In the genomic region with DNA sequence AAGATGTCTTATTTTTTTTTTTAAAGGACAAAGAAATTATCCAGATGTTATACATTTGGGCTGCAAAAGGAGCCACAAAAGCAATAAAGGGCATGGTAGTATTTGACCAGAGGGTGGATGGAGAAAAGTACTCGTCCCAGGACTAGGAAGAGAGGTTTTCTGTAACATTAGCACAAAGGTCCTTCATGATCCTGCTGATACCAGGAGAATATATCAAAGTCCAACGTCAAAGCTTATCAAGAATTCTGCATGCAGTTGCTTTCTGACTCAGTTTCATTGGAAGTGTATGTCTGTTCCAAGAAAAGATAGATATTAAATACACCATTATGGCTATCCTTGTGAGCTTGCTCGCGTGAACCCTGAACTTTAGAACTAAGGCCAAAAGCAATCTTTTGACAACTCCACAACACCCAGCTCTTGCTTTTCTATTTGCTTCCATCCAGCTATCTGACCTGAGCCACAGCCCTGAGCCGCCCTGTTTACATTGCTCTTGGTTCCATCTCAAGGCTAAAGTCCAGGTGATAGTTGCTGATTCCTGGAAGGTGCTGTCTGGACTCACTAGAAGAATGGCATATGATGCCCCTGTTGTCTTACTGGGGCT, we compare ENCODE assay signal across 22 mouse cellular contexts. TPM values are rescaled to one million over a fixed set of nuclear protein-coding genes. Genes with fewer than 3 reads are reported as not detected.
DNase-seq lines count a peak whose midpoint lies in the region; ATAC-seq and TF ChIP-seq lines count a peak whose summit lies in the region.
"Had no signal": no experiment of that assay in that cellular context is flagged by ENCODE, and none has a peak within 500 bp of the region (broad histone marks: within the 10 kb centered on the region; RNA-seq: fewer than 3 reads in every experiment).

No protein-coding gene starts in this region.

- WGBS in intestine, embryonic 16.5 days, result 59% methylated on average over 5 of the region's 5 CpGs
- WGBS in liver, embryonic 12.5 days (ENCODE audit: insufficient replicate concordance), result 38% methylated on average over 5 of the region's 5 CpGs
- 27% methylated on average over 5 of the region's 5 CpGs for WGBS in small intestine, adult 2 months
- WGBS in heart, adult 2 months, result 80% methylated on average over 5 of the region's 5 CpGs

- H3K27me3 ChIP-seq in intestine, embryonic 16.5 days (replicated peaks; ENCODE audit: control insufficient read depth, insufficient read depth, low read length), result no peaks in the 10 kb centered on the region
- H3K27me3 ChIP-seq in liver, embryonic 12.5 days (replicated peaks), result no peaks in the 10 kb centered on the region
- no peaks in the 10 kb centered on the region for H3K27me3 ChIP-seq in small intestine, adult 2 months (ENCODE audit: control insufficient read depth, insufficient read depth, low read length)
- no peaks in the 10 kb centered on the region for H3K27me3 ChIP-seq in heart, adult 2 months (ENCODE audit: control insufficient read depth, insufficient read depth, low read length)
- H3K27me3 ChIP-seq: forebrain, embryonic 13.5 days had no signal

- H3K4me3 ChIP-seq in intestine, embryonic 16.5 days (ENCODE audit: low read length), result no peak overlapping the region
- no peak overlapping the region for H3K4me3 ChIP-seq in liver, embryonic 12.5 days
- H3K4me3 ChIP-seq in small intestine, adult 2 months (ENCODE audit: low read depth, low read length), result no peak overlapping the region
- no peak overlapping the region for H3K4me3 ChIP-seq in heart, adult 2 months
- H3K4me3 ChIP-seq: forebrain, embryonic 13.5 days; gastrocnemius, adult 2 months; hindbrain, embryonic 10.5 days; midbrain, embryonic 10.5 days had no signal

- DNase-seq in ovary, postnatal 36 days (ENCODE audit: low spot score), result no peak
- DNase-seq in heart, adult 2 months, result no peak
- DNase-seq in gastrocnemius, postnatal 14 days, result no peak
- DNase-seq in thymus, postnatal 10 days (ENCODE audit: low spot score in 2 of 2), result no peak
- DNase-seq: adrenal gland, adult 2 months; cerebellum, adult 8-10 months; cerebellum, postnatal 36 days; gastrocnemius, adult 2 months; kidney, adult 18-20 months; right cerebral cortex, adult 18-20 months; right cerebral cortex, postnatal 4 days; thymus, postnatal 25 days had no signal

- no peak for TF ChIP-seq POLR2A in small intestine, adult 2 months (IDR thresholded peaks at IDR 0.05; ENCODE audit: low read depth, low read length)
- no peak for TF ChIP-seq POLR2A in heart, adult 2 months (IDR thresholded peaks at IDR 0.05; ENCODE audit: insufficient read depth, low read depth, low read length)

- H3K4me2 ChIP-seq in intestine, embryonic 16.5 days (ENCODE audit: low read depth, low read length), result no peak overlapping the region
- peak overlapping the region; percentile 18; the same call in 1 of the 2 replicates for H3K4me2 ChIP-seq in liver, embryonic 12.5 days
- H3K4me2 ChIP-seq: forebrain, embryonic 13.5 days; heart, embryonic 11.5 days had no signal

- no peaks in the 10 kb centered on the region for H3K9me3 ChIP-seq in intestine, embryonic 16.5 days (ENCODE audit: control insufficient read depth, low read length)
- no peaks in the 10 kb centered on the region for H3K9me3 ChIP-seq in liver, embryonic 12.5 days (replicated peaks)

- no peak for TF ChIP-seq EP300 in heart, adult 2 months (IDR thresholded peaks at IDR 0.05; ENCODE audit: insufficient read depth, low read depth, low read length)

- intact Hi-C loops in heart, adult 2 months (cut with DNase I), result no loop called here
- intact Hi-C loops in gastrocnemius, postnatal 14 days (cut with DNase I; ENCODE audit: low total_unique reads), result no loop called here

- peak overlapping the region; percentile 89 for H3K27ac ChIP-seq in intestine, embryonic 16.5 days (ENCODE audit: low read length)
- H3K27ac ChIP-seq in liver, embryonic 12.5 days, result peak overlapping the region; percentile 66; the same call in 1 of the 2 replicates
- peak overlapping the region; percentile 96 for H3K27ac ChIP-seq in small intestine, adult 2 months (ENCODE audit: insufficient read depth, low read depth, low read length)
- no peak overlapping the region for H3K27ac ChIP-seq in heart, adult 2 months
- H3K27ac ChIP-seq: forebrain, embryonic 13.5 days; gastrocnemius, adult 2 months; hindbrain, embryonic 10.5 days; macrophage; midbrain, embryonic 10.5 days had no signal

- no peaks in the 10 kb centered on the region for H3K79me2 ChIP-seq in heart, adult 2 months (replicated peaks; ENCODE audit: control insufficient read depth, insufficient read depth, low read length)

- no peak overlapping the region for H3K9ac ChIP-seq in intestine, embryonic 16.5 days (ENCODE audit: low read depth, low read length)
- H3K9ac ChIP-seq in liver, embryonic 12.5 days, result peak overlapping the region; percentile 12; the same call in 1 of the 2 replicates
- H3K9ac ChIP-seq in heart, adult 2 months (ENCODE audit: low read depth, low read length), result no peak overlapping the region
- H3K9ac ChIP-seq: forebrain, embryonic 13.5 days had no signal

- peaks cover 4% of the 10 kb centered on the region for H3K4me1 ChIP-seq in intestine, embryonic 16.5 days (ENCODE audit: control insufficient read depth, insufficient read depth, low read length)
- H3K4me1 ChIP-seq in liver, embryonic 12.5 days, result peaks cover 15% of the 10 kb centered on the region
- H3K4me1 ChIP-seq in small intestine, adult 2 months (ENCODE audit: control insufficient read depth, insufficient read depth, insufficient read length, low read length), result peaks cover 28% of the 10 kb centered on the region
- H3K4me1 ChIP-seq in heart, adult 2 months (ENCODE audit: control insufficient read depth, insufficient read depth, low read length), result no peaks in the 10 kb centered on the region
- H3K4me1 ChIP-seq: forebrain, embryonic 13.5 days; hindbrain, embryonic 10.5 days; midbrain, embryonic 10.5 days had no signal

- TF ChIP-seq CTCF in small intestine, adult 2 months (IDR thresholded peaks at IDR 0.05; ENCODE audit: extremely low read depth, insufficient read length, insufficient replicate concordance, low read depth, low read length), result no peak
- no peak for TF ChIP-seq CTCF in heart, adult 2 months (IDR thresholded peaks at IDR 0.05)

- peak; percentile 95 for ATAC-seq in intestine, embryonic 16.5 days
- peak; percentile 48 for ATAC-seq in liver, embryonic 12.5 days
- ATAC-seq: forebrain, embryonic 13.5 days; hindbrain, embryonic 16.5 days had no signal

- no peaks in the 10 kb centered on the region for H3K36me3 ChIP-seq in intestine, embryonic 16.5 days (ENCODE audit: control insufficient read depth, insufficient read depth, low read length)
- H3K36me3 ChIP-seq in liver, embryonic 12.5 days, result no peaks in the 10 kb centered on the region
- no peaks in the 10 kb centered on the region for H3K36me3 ChIP-seq in small intestine, adult 2 months (ENCODE audit: control insufficient read depth, insufficient read depth, low read length)
- no peaks in the 10 kb centered on the region for H3K36me3 ChIP-seq in heart, adult 2 months (ENCODE audit: control insufficient read depth, insufficient read depth, low read length)
- H3K36me3 ChIP-seq: hindbrain, embryonic 10.5 days; midbrain, embryonic 10.5 days had no signal

RNA-seq across cellular contexts. Expression of gene Rfk, which starts 16.7 kb away (rescaled TPM):
- polyA plus RNA-seq in intestine, embryonic 16.5 days (2015; fragmentation: Nextera tagmentation; extraction: Ambion mirVana), result 118 and 135 TPM in 2 replicates
- polyA plus RNA-seq in liver, embryonic 12.5 days (2016; fragmentation: Nextera tagmentation; extraction: Ambion mirVana), result 79.8 and 85.5 TPM in 2 replicates
- 310 and 985 TPM in 2 replicates for polyA plus RNA-seq in small intestine, adult 2 months (2012; rRNA removed)
- total RNA-seq in heart, adult 2 months (2021), result 10 to 100 TPM; 73.6 to 74.9 TPM
- polyA plus RNA-seq in heart, adult 2 months (2012; rRNA removed), result 50.6 and 72.3 TPM in 2 replicates
- 10 to 100 TPM; 40.0 to 44.8 TPM for total RNA-seq in gastrocnemius, postnatal 14 days (2021)

RNA-seq across cellular contexts. Expression of gene Gcnt1, which starts 37.9 kb away (rescaled TPM):
- polyA plus RNA-seq in intestine, embryonic 16.5 days (2015; fragmentation: Nextera tagmentation; extraction: Ambion mirVana), result 3.5 and 3.8 TPM in 2 replicates
- 25.2 and 25.9 TPM in 2 replicates for polyA plus RNA-seq in liver, embryonic 12.5 days (2016; fragmentation: Nextera tagmentation; extraction: Ambion mirVana)
- polyA plus RNA-seq in small intestine, adult 2 months (2012; rRNA removed), result 0.80 and 1.0 TPM in 2 replicates
- 10 to 100 TPM; 10.8 to 12.1 TPM for total RNA-seq in heart, adult 2 months (2021)
- 1.1 and 2.2 TPM in 2 replicates for polyA plus RNA-seq in heart, adult 2 months (2012; rRNA removed)
- total RNA-seq in gastrocnemius, postnatal 14 days (2021), result 1 to 10 TPM; 1.3 to 1.5 TPM
- total RNA-seq: MEL had no signal
